Mouse (Mus musculus) ES-E14 (cell line): Measurements from ENCODE around the gene Fcgr4. TPM values are rescaled to one million over a fixed set of nuclear protein-coding genes. Genes with fewer than 3 reads are reported as not detected.

Experiments
- DNase-seq: peaks from one replicate; pipeline ENCODE4 v3.0.0-alpha.2; 2013; ENCODE audit warnings: low read depth, low spot score
- H3K27ac ChIP-seq: 2 replicates; pipeline ENCODE4 v1.5.1; 2012; ENCODE audit warnings: low read depth, mild to moderate bottlenecking, low read length, moderate library complexity, mixed read lengths; ENCODE audit not compliant: poor library complexity, insufficient read depth, severe bottlenecking
- H3K36me3 ChIP-seq: 2 replicates; pipeline ENCODE4 v1.6.1; 2012; ENCODE audit warnings: mild to moderate bottlenecking, low read length, moderate library complexity, mixed read lengths; ENCODE audit not compliant: control insufficient read depth, poor library complexity, insufficient read depth, severe bottlenecking
- H3K4me1 ChIP-seq, 2 experiments: fragments of 150-350 bp in 1 of 2; sonication (generic) in 1 of 2; 2 replicates each; pipeline ENCODE4 v1.6.1; 2012; ENCODE audit warnings: low read length in 2 of 2, mild to moderate bottlenecking in 1 of 2, mixed read lengths in 1 of 2; ENCODE audit not compliant: control insufficient read depth in 2 of 2, insufficient read depth in 2 of 2, poor library complexity in 1 of 2
- H3K4me3 ChIP-seq, 2 experiments: fragments of 150-350 bp in 1 of 2; sonication (generic) in 1 of 2; 2 replicates each; pipeline ENCODE4 v1.5.1; 2012; ENCODE audit warnings: low read length in 2 of 2, low read depth in 1 of 2, mild to moderate bottlenecking in 1 of 2, mixed read lengths in 1 of 2; ENCODE audit not compliant: insufficient read depth in 1 of 2, poor library complexity in 1 of 2, severe bottlenecking in 1 of 2
- H3K9ac ChIP-seq: 2 replicates; pipeline ENCODE4 v1.6.1; 2012; ENCODE audit warnings: low read depth, mild to moderate bottlenecking, low read length, mixed read lengths; ENCODE audit not compliant: poor library complexity, insufficient read depth, severe bottlenecking
- H3K9me3 ChIP-seq: fragments of 150-350 bp; sonication (generic); 2 replicates; pipeline ENCODE4 v1.6.1; 2012; ENCODE audit warnings: low read depth, mild to moderate bottlenecking, low read length; ENCODE audit not compliant: control insufficient read depth, insufficient read depth
- CHD2 ChIP-seq: IDR thresholded peaks from 2 replicates; pipeline ENCODE4 v1.6.1; 2014; ENCODE audit warnings: mild to moderate bottlenecking, low read depth, low read length, inconsistent platforms
- HCFC1 ChIP-seq: IDR thresholded peaks from 2 replicates; pipeline ENCODE4 v1.6.1; 2012; ENCODE audit warnings: low read length, inconsistent platforms, borderline replicate concordance; ENCODE audit not compliant: insufficient read depth
- MAFK ChIP-seq: IDR thresholded peaks from 2 replicates; pipeline ENCODE4 v1.6.1; 2014; ENCODE audit warnings: mild to moderate bottlenecking, low read depth, low read length, inconsistent platforms; ENCODE audit not compliant: insufficient read depth
- ZC3H11A ChIP-seq: IDR thresholded peaks from 2 replicates; pipeline ENCODE4 v1.6.1; 2012; ENCODE audit warnings: low read depth, mild to moderate bottlenecking, inconsistent platforms, low read length, borderline replicate concordance
- ZNF384 ChIP-seq: IDR thresholded peaks from 2 replicates; pipeline ENCODE4 v1.6.1; 2012; ENCODE audit warnings: low read depth, low read length, inconsistent platforms
- in situ Hi-C, 2 experiments: fragments of 600-800 bp; cut with MboI; formaldehyde crosslinking; loops; one replicate each; pipeline ENCODE4 v1.15.1; 2025; ENCODE audit warnings: low sequenced_read_pairs in 2 of 2, inconsistent platforms in 1 of 2; ENCODE audit not compliant: unreplicated experiment in 2 of 2
- total RNA-seq: library from RNA; depleted of rRNA; stranded (reverse); fragments of 300-350 nt; gene quantifications from 2 replicates; pipeline ENCODE4 v1.2.3, GENCODE M21; 2012

Gene Fcgr4
- total RNA-seq, 1 experiment: 0.49 TPM

GRCm38 (mm10) chr1:171036550-171037324, 18.0 kb downstream of the Fcgr4 start:
- TF ChIP-seq ZNF384 (no peak), MAFK (peak; percentile 90)
- in situ Hi-C loops: no loop called here
- Histone ChIP-seq H3K4me3 (peak overlapping the region; percentile 67 to 91), H3K27ac (no peak overlapping the region), H3K4me1 (no peaks in the 10 kb centered on the region), H3K9ac (peak overlapping the region; percentile 53; the same call in 1 of the 2 replicates), H3K36me3 (no peaks in the 10 kb centered on the region), H3K9me3 (no peaks in the 10 kb centered on the region)
- peak; percentile 45 for DNase-seq

- Histone ChIP-seq H3K27ac (no peak overlapping the region), H3K36me3 (no peaks in the 10 kb centered on the region), H3K9me3 (no peaks in the 10 kb centered on the region), H3K9ac (peak overlapping the region; percentile 92), H3K4me3 (peak overlapping the region; percentile 91 to 98), H3K4me1 (no peaks in the 10 kb centered on the region)
- DNase-seq: peak; percentile 52
- in situ Hi-C loops: no loop called here
- TF ChIP-seq MAFK: peak; percentile 85
- TF ChIP-seq CHD2: no peak
Observed at GRCm38 (mm10) chr1:171037861-171038721, 19.4 kb downstream of the Fcgr4 start.

DNA sequence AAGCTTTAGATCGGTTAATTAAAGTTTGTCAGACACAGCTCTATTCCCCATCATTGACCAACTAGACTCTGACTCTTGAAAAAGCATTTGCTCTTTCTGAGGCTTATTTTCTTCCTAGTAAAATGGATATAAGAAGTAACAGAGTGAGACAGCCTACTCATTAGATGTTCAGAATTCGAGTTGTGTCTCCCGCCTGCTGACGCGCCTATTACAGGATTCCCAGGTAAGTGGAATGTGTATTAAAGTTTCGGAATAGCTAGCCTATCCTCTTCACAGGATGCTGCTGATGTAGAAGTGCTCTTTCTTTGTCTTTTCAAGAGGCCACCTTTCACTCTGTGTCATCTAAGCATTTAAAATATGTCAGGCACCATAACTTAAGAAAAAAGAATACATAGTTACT, 20.4 kb downstream of the Fcgr4 start:
- in situ Hi-C loops: no loop called here

GRCm38 (mm10) chr1:171039880-171040279, 21.2 kb downstream of the Fcgr4 start:
- in situ Hi-C loops: no loop called here
- Histone ChIP-seq H3K27ac (no peak overlapping the region), H3K4me3 (no peak overlapping the region), H3K36me3 (no peaks in the 10 kb centered on the region), H3K9ac (no peak overlapping the region), H3K4me1 (no peaks in the 10 kb centered on the region), H3K9me3 (0 out of 2 replicates have a peak, but pooled peaks cover 1% of the 10 kb centered on the region)
- TF ChIP-seq HCFC1 (no peak), ZC3H11A (no peak), MAFK (no peak), ZNF384 (no peak), CHD2 (no peak)
- DNase-seq: no peak

More for the DNA sequence above, 20.4 kb downstream of the Fcgr4 start:
- Histone ChIP-seq H3K27ac (no peak overlapping the region), H3K4me1 (no peaks in the 10 kb centered on the region), H3K36me3 (no peaks in the 10 kb centered on the region), H3K9me3 (0 out of 2 replicates have a peak, but pooled peaks cover 1% of the 10 kb centered on the region), H3K9ac (no peak overlapping the region), H3K4me3 (peak overlapping the region in 1 of 2 experiments; percentile 91; a peak in 3 of 4 replicates)
- TF ChIP-seq MAFK: no peak
- no peak for TF ChIP-seq HCFC1
- TF ChIP-seq CHD2: no peak
- no peak for TF ChIP-seq ZC3H11A
- TF ChIP-seq ZNF384: no peak
- DNase-seq: peak; percentile 52
